Mouse (Mus musculus): ENCODE measurements around the gene Det1. TPM values are rescaled to one million over a fixed set of nuclear protein-coding genes. Genes with fewer than 3 reads are reported as not detected.

Gene Det1
- polyA plus RNA-seq (2011; ENCODE audit: insufficient read length, low read depth, missing spikeins), result 9.9 and 12.5 TPM in 2 replicates

GRCm38 (mm10) chr7:78846737-78847434, at the start of gene Det1:
Gene Det1, minus strand, starts transcription at chr7:78847263.
- H3K27ac ChIP-seq (ENCODE audit: insufficient read depth, low read length), result peak within 1 kb of the TSS; percentile 1; the same call in 1 of the 2 replicates
- H3K4me3 ChIP-seq (ENCODE audit: insufficient read depth, low read length), result peak within 1 kb of the TSS; percentile 65
- H3K4me1 ChIP-seq (ENCODE audit: control insufficient read depth, insufficient read depth, low read length), result peaks cover 2% of the 10 kb centered on the region; the same call in 1 of the 2 replicates
- TF ChIP-seq POLR2A (IDR thresholded peaks at IDR 0.05; ENCODE audit: low read depth, low read length), result peak; percentile 40; the same call in 1 of the 2 replicates
- TF ChIP-seq CTCF (IDR thresholded peaks at IDR 0.05; ENCODE audit: borderline replicate concordance, insufficient read depth, low read length), result peak; percentile 93

- Histone ChIP-seq H3K27ac (ENCODE audit: insufficient read depth, low read length) (peak within 1 kb of the TSS; percentile 77), H3K4me1 (ENCODE audit: control insufficient read depth, insufficient read depth, low read length) (peaks cover 14% of the 10 kb centered on the region; the same call in 1 of the 2 replicates), H3K4me3 (ENCODE audit: insufficient read depth, low read length) (peak within 1 kb of the TSS; percentile 94)
- TF ChIP-seq CTCF (IDR thresholded peaks at IDR 0.05; ENCODE audit: borderline replicate concordance, insufficient read depth, low read length) (no peak), POLR2A (IDR thresholded peaks at IDR 0.05; ENCODE audit: low read depth, low read length) (peak; percentile 82)
These were observed 48.7 kb upstream of the Det1 start, which contains the start of gene Aen for GRCm38 (mm10) chr7:78895653-78896333. Gene Aen, plus strand, starts transcription at chr7:78895854.

DNA sequence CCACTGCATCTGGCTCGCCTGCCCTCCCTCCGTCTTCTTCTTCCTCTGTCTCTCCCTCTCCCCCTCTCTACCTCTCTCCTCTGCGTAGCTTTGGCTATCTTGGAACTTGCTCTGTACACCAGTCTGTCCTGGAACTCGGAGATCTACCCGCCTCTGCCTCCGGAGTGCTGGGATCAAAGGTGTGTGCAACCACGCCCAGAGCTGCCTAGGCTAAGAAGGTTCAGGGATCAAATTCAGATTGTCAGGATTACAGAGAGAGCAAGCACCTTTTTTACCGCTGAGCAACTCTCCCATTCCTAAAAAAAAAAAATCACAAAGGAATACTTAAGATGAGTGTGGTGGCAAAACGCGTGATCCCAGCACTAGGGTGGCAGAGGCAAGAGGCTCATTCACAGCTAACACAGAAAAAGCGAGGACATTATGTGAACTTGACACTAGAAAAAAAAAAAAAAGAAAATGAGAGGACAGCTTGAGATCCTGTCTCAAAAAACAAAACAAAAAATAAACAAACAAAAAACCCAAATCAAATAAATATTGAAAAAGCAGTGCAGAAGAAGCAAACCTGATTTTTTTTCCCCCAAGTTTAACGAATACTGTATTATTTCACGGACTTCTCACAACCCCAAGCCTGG, 48.1 kb upstream of the Det1 start:
- H3K4me3 ChIP-seq (ENCODE audit: insufficient read depth, low read length), result peak overlapping the region; percentile 33
- peak overlapping the region; percentile 36; the same call in 1 of the 2 replicates for H3K27ac ChIP-seq (ENCODE audit: insufficient read depth, low read length)
- TF ChIP-seq CTCF (IDR thresholded peaks at IDR 0.05; ENCODE audit: borderline replicate concordance, insufficient read depth, low read length) (no peak), POLR2A (IDR thresholded peaks at IDR 0.05; ENCODE audit: low read depth, low read length) (no peak)
- peaks cover 14% of the 10 kb centered on the region; the same call in 1 of the 2 replicates for H3K4me1 ChIP-seq (ENCODE audit: control insufficient read depth, insufficient read depth, low read length)

GRCm38 (mm10) chr7:78893917-78894316, 46.9 kb upstream of the Det1 start:
- TF ChIP-seq POLR2A (IDR thresholded peaks at IDR 0.05; ENCODE audit: low read depth, low read length), result no peak
- no peak for TF ChIP-seq CTCF (IDR thresholded peaks at IDR 0.05; ENCODE audit: borderline replicate concordance, insufficient read depth, low read length)
- H3K27ac ChIP-seq (ENCODE audit: insufficient read depth, low read length), result no peak overlapping the region
- peaks cover 14% of the 10 kb centered on the region; the same call in 1 of the 2 replicates for H3K4me1 ChIP-seq (ENCODE audit: control insufficient read depth, insufficient read depth, low read length)
- H3K4me3 ChIP-seq (ENCODE audit: insufficient read depth, low read length), result no peak overlapping the region

- Histone ChIP-seq H3K4me3 (ENCODE audit: insufficient read depth, low read length) (no peak overlapping the region), H3K27ac (ENCODE audit: insufficient read depth, low read length) (no peak overlapping the region), H3K4me1 (ENCODE audit: control insufficient read depth, insufficient read depth, low read length) (0 out of 2 replicates have a peak, but pooled peaks cover 3% of the 10 kb centered on the region)
- TF ChIP-seq POLR2A (IDR thresholded peaks at IDR 0.05; ENCODE audit: low read depth, low read length) (no peak), CTCF (IDR thresholded peaks at IDR 0.05; ENCODE audit: borderline replicate concordance, insufficient read depth, low read length) (peak; percentile 83)
These were observed 43.6 kb upstream of the Det1 start for GRCm38 (mm10) chr7:78890641-78891040.

DNA sequence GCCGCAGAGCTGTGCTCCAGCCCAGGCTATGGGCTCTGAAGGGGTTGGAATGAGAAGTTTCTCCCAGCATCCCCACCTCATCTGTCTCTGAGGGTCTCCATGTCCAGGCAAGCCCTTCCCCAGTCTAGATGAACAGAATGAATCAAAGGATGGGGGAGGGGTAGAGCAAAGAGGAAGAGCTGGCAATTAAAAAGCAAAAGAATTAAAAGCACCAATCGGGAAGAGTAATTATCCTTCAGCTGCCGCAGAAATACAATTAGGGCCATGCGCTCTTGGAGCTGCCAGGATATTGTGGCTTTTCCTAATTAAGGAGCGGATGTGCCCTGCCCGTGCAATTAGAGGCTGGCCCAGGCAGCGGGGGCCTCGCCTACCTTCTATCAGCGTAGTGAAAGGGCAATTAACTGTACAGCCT, 40.4 kb upstream of the Det1 start:
- TF ChIP-seq POLR2A (IDR thresholded peaks at IDR 0.05; ENCODE audit: low read depth, low read length) (no peak), CTCF (IDR thresholded peaks at IDR 0.05; ENCODE audit: borderline replicate concordance, insufficient read depth, low read length) (no peak)
- no peaks in the 10 kb centered on the region for H3K4me1 ChIP-seq (ENCODE audit: control insufficient read depth, insufficient read depth, low read length)
- no peak overlapping the region for H3K4me3 ChIP-seq (ENCODE audit: insufficient read depth, low read length)
- no peak overlapping the region for H3K27ac ChIP-seq (ENCODE audit: insufficient read depth, low read length)

DNA sequence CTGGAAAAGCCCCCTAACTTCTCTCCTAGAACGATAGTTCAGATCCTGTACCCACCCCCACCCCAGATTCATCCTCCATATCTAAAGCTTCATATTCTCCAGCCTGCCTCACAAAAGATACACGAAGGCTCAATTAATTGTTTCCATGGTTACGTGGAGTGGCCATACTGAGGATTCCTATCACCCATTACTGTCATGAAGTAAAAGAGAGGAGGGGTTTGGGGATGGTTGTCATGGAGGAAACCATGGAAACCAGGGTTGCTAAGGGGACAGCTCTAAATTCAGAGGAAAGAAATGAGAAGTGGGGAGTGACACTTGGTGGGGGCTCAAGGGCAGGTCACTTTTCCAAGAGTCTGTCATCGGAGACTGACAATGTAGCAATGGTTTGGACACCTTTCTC, 39.4 kb upstream of the Det1 start:
- Histone ChIP-seq H3K4me3 (ENCODE audit: insufficient read depth, low read length) (no peak overlapping the region), H3K27ac (ENCODE audit: insufficient read depth, low read length) (no peak overlapping the region), H3K4me1 (ENCODE audit: control insufficient read depth, insufficient read depth, low read length) (no peaks in the 10 kb centered on the region)
- TF ChIP-seq CTCF (IDR thresholded peaks at IDR 0.05; ENCODE audit: borderline replicate concordance, insufficient read depth, low read length), result no peak
- no peak for TF ChIP-seq POLR2A (IDR thresholded peaks at IDR 0.05; ENCODE audit: low read depth, low read length)

GRCm38 (mm10) chr7:78885404-78885803, 38.3 kb upstream of the Det1 start:
- H3K4me3 ChIP-seq (ENCODE audit: insufficient read depth, low read length), result no peak overlapping the region
- no peaks in the 10 kb centered on the region for H3K4me1 ChIP-seq (ENCODE audit: control insufficient read depth, insufficient read depth, low read length)
- no peak for TF ChIP-seq POLR2A (IDR thresholded peaks at IDR 0.05; ENCODE audit: low read depth, low read length)
- TF ChIP-seq CTCF (IDR thresholded peaks at IDR 0.05; ENCODE audit: borderline replicate concordance, insufficient read depth, low read length), result no peak
- H3K27ac ChIP-seq (ENCODE audit: insufficient read depth, low read length), result no peak overlapping the region

GRCm38 (mm10) chr7:78884139-78884538, 37.1 kb upstream of the Det1 start:
- TF ChIP-seq POLR2A (IDR thresholded peaks at IDR 0.05; ENCODE audit: low read depth, low read length) (no peak), CTCF (IDR thresholded peaks at IDR 0.05; ENCODE audit: borderline replicate concordance, insufficient read depth, low read length) (no peak)
- no peaks in the 10 kb centered on the region for H3K4me1 ChIP-seq (ENCODE audit: control insufficient read depth, insufficient read depth, low read length)

More at GRCm38 (mm10) chr7:78884139-78884538, 37.1 kb upstream of the Det1 start:
- Histone ChIP-seq H3K27ac (ENCODE audit: insufficient read depth, low read length) (no peak overlapping the region), H3K4me3 (ENCODE audit: insufficient read depth, low read length) (no peak overlapping the region)

Data from embryonic fibroblast, embryonic 13.5 days (primary cell).